In the genomic region with DNA sequence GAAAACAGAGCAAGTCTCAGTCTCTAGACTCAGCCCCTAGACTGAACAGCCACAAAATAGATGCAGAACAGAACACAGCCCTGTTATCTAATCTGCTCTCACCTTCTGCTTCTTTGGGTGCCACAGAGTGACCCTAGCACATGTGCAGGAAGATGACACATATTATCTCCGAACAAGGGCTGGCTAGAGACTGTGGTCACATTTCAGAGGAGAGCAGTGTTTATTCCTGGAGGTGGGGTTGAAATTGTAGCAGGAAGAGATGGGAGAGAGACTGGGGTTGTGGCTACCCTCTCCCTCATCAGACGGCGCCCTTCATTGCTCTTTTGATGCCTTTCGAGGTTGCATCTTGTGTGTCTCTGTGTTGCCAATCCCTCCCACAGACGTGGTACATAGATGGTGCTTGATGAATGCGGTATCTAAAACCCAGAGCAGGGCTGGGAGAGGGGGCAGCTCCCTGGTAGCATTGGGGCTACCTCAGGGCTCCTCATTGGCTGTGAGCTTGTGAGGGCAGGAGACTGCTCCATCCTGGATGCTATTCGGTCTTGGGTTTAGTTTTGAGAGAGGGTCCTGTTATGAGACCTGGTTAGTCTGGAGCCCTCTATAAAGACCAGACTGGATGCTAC, we compare ENCODE assay signal across 14 mouse cellular contexts. TPM values are rescaled to one million over a fixed set of nuclear protein-coding genes. Genes with fewer than 3 reads are reported as not detected.
DNase-seq lines count a peak whose midpoint lies in the region; ATAC-seq and TF ChIP-seq lines count a peak whose summit lies in the region.
"Had no signal": no experiment of that assay in that cellular context is flagged by ENCODE, and none has a peak within 500 bp of the region (broad histone marks: within the 10 kb centered on the region; RNA-seq: fewer than 3 reads in every experiment).

No protein-coding gene starts in this region.

- H3K4me2 ChIP-seq in lung, embryonic 14.5 days: no peak overlapping the region
- no peak overlapping the region for H3K4me2 ChIP-seq in limb, embryonic 12.5 days
- H3K4me2 ChIP-seq: neural tube, embryonic 12.5 days had no signal

- no peak overlapping the region for H3K4me3 ChIP-seq in lung, embryonic 14.5 days (ENCODE audit: low read depth, low read length)
- no peak overlapping the region for H3K4me3 ChIP-seq in limb, embryonic 12.5 days (replicated peaks)
- H3K4me3 ChIP-seq: neural tube, embryonic 12.5 days had no signal

- no peak overlapping the region for H3K9ac ChIP-seq in lung, embryonic 14.5 days
- H3K9ac ChIP-seq in limb, embryonic 12.5 days (replicated peaks): no peak overlapping the region
- H3K9ac ChIP-seq: neural tube, embryonic 12.5 days had no signal

- no peak for TF ChIP-seq CTCF in lung, embryonic 14.5 days (IDR thresholded peaks at IDR 0.05; ENCODE audit: low read depth)

- WGBS in lung, embryonic 14.5 days: 62% methylated on average over 7 of the region's 7 CpGs
- WGBS in limb, embryonic 12.5 days: 75% methylated on average over 7 of the region's 7 CpGs

- no peaks in the 10 kb centered on the region; the same call in 1 of the 2 replicates for H3K4me1 ChIP-seq in lung, embryonic 14.5 days (ENCODE audit: insufficient read depth)
- H3K4me1 ChIP-seq in limb, embryonic 12.5 days (replicated peaks): peaks cover 25% of the 10 kb centered on the region

- intact Hi-C loops in gastrocnemius, postnatal 14 days (cut with DNase I; ENCODE audit: low total_unique reads): no loop called here

- ATAC-seq in lung, embryonic 14.5 days (ENCODE audit: insufficient read depth): peak; percentile 39
- no peak for ATAC-seq in limb, embryonic 12.5 days (ENCODE audit: insufficient number of reproducible peaks, insufficient read depth, low FRiP score, low TSS enrichment, low read depth)
- ATAC-seq in megakaryocyte-erythroid progenitor cell, adult 5-6 weeks (replicated peaks; ENCODE audit: low FRiP score, low TSS enrichment, poor library complexity, severe bottlenecking): peak; percentile 89

- H3K27ac ChIP-seq in lung, embryonic 14.5 days (ENCODE audit: low read depth): 0 out of 2 replicates have a peak overlapping the region, but pooled peaks have one; percentile 12
- H3K27ac ChIP-seq in limb, embryonic 12.5 days: peak overlapping the region; percentile 57
- H3K27ac ChIP-seq: neural tube, embryonic 12.5 days had no signal

- no peaks in the 10 kb centered on the region for H3K9me3 ChIP-seq in lung, embryonic 14.5 days (ENCODE audit: low read depth, low read length)
- no peaks in the 10 kb centered on the region for H3K9me3 ChIP-seq in limb, embryonic 12.5 days
- H3K9me3 ChIP-seq: neural tube, embryonic 12.5 days had no signal

- no peaks in the 10 kb centered on the region for H3K27me3 ChIP-seq in lung, embryonic 14.5 days (ENCODE audit: insufficient read depth, low read length)
- H3K27me3 ChIP-seq in limb, embryonic 12.5 days: no peaks in the 10 kb centered on the region

- H3K36me3 ChIP-seq in lung, embryonic 14.5 days (ENCODE audit: insufficient read depth): no peaks in the 10 kb centered on the region
- H3K36me3 ChIP-seq in limb, embryonic 12.5 days: no peaks in the 10 kb centered on the region
- H3K36me3 ChIP-seq: neural tube, embryonic 12.5 days had no signal

- DNase-seq in embryo, embryonic 10 days (ENCODE audit: low spot score): peak; percentile 18
- no peak for DNase-seq in embryo, embryonic 11 days
- DNase-seq in lung, embryonic 14.5 days: no peak
- DNase-seq in lung, postnatal 4 days: no peak
- no peak for DNase-seq in cerebellum, adult 9-11 months
- DNase-seq in gastrocnemius, postnatal 14 days: no peak
- DNase-seq: adrenal gland, postnatal 14 days; cerebellum, adult 9-10 months; gastrocnemius, postnatal 36 days; lung, postnatal 36 days; thymus, adult 2 months had no signal

RNA-seq across cellular contexts. Expression of gene Fam20b, which starts 26.4 kb away (rescaled TPM):
- polyA plus RNA-seq in lung, embryonic 14.5 days (2014; fragmentation: Nextera tagmentation; extraction: Ambion mirVana): 29.5 and 31.1 TPM in 2 replicates
- polyA plus RNA-seq in limb, embryonic 12.5 days (2016; fragmentation: Nextera tagmentation; extraction: Ambion mirVana): 24.3 and 25.6 TPM in 2 replicates
- total RNA-seq in megakaryocyte-erythroid progenitor cell, adult 5-6 weeks (2014; fragmentation: Nextera tagmentation): 24.9 and 35.7 TPM in 2 replicates
- total RNA-seq in megakaryocyte-erythroid progenitor cell, adult 5-6 weeks (2017): 41.1 and 46.9 TPM in 2 replicates
- 10 to 100 TPM; 26.8 to 27.2 TPM for total RNA-seq in gastrocnemius, postnatal 14 days (2021)
